Mouse (Mus musculus) neural tube, embryonic 14.5 days (tissue): ENCODE data around the gene Krt17. TPM values are rescaled to one million over a fixed set of nuclear protein-coding genes. Genes with fewer than 3 reads are reported as not detected.
A peak's percentile ranks its signal among the peaks of the same experiment; 100 is the strongest.
"Not testable (repeated sequence)": the region's sequence is repeated elsewhere in the genome, so short reads cannot be mapped to it uniquely, and the experiment has no call there.

ENCODE experiments used
- ATAC-seq: fragments of 200-750 bp; cut with Nextera tagmentation; 2 replicates; pipeline ENCODE4 v1.8.0; 2017; ENCODE audit warnings: low read depth, mild to moderate bottlenecking, moderate TSS enrichment, moderate library complexity
- H3K27ac ChIP-seq: fragments of 300-500 bp; sonication (generic); 2 replicates; pipeline ENCODE4 v1.5.1; 2014; ENCODE audit warnings: low read depth, mild to moderate bottlenecking, control low read depth, low read length, moderate library complexity, mixed read lengths
- H3K27me3 ChIP-seq: fragments of 300-500 bp; sonication (generic); 2 replicates; pipeline ENCODE4 v1.6.1; 2014; ENCODE audit warnings: low read length; ENCODE audit not compliant: control insufficient read depth, insufficient read depth
- H3K36me3 ChIP-seq: fragments of 300-500 bp; sonication (generic); 2 replicates; pipeline ENCODE4 v1.6.1; 2014; ENCODE audit warnings: low read length, mixed read lengths; ENCODE audit not compliant: control insufficient read depth, insufficient read depth
- H3K4me1 ChIP-seq: fragments of 300-500 bp; sonication (generic); 2 replicates; pipeline ENCODE4 v1.6.1; 2014; ENCODE audit warnings: low read length; ENCODE audit not compliant: control insufficient read depth, insufficient read depth
- H3K4me2 ChIP-seq: fragments of 300-500 bp; sonication (generic); 2 replicates; pipeline ENCODE4 v1.6.1; 2014; ENCODE audit warnings: mild to moderate bottlenecking, low read depth, low read length, control low read depth
- H3K4me3 ChIP-seq: fragments of 300-500 bp; sonication (generic); 2 replicates; pipeline ENCODE4 v1.5.1; 2014; ENCODE audit warnings: low read depth, low read length, control low read depth, mixed read lengths
- H3K9ac ChIP-seq: fragments of 300-500 bp; sonication (generic); replicated peaks from 2 replicates; pipeline ENCODE4 v1.6.1; 2014; ENCODE audit warnings: low read depth, mild to moderate bottlenecking, control low read depth, low read length, mixed read lengths
- H3K9me3 ChIP-seq: fragments of 300-500 bp; sonication (generic); 2 replicates; pipeline ENCODE4 v1.6.1; 2016; ENCODE audit warnings: low read length; ENCODE audit not compliant: control insufficient read depth
- WGBS: fragments of 180-500 bp; shearing (Covaris S2); extraction: QIAGEN DNeasy Blood & Tissue Kit; methylation state at CpG from one replicate; pipeline ENCODE4 v1.1.7; 2014; 5-methylcytosine and 5-hydroxymethylcytosine counted together
- polyA plus RNA-seq: library from polyadenylated mRNA; unstranded; fragments of >200 nt; fragmentation: Nextera tagmentation; extraction: Ambion mirVana; gene quantifications from 2 replicates; pipeline ENCODE4 v1.2.1, GENCODE M21; 2014

Krt17 gene
- 0.22 TPM in 1 of 2 replicates, not detected in the other for polyA plus RNA-seq

- ATAC-seq = no peak
- no peaks in the 10 kb centered on the region for H3K9me3 ChIP-seq
- no peak within 1 kb of the TSS for H3K4me3 ChIP-seq
- H3K27ac ChIP-seq = no peak within 1 kb of the TSS
- no peaks in the 10 kb centered on the region for H3K4me1 ChIP-seq
- no peaks in the 10 kb centered on the region for H3K36me3 ChIP-seq
- H3K4me2 ChIP-seq = no peak within 1 kb of the TSS
- 75% methylated on average over 21 of the region's 21 CpGs for WGBS
- H3K27me3 ChIP-seq = no peaks in the 10 kb centered on the region
- H3K9ac ChIP-seq = no peak within 1 kb of the TSS
These were observed at the start of gene Krt17 for GRCm38 (mm10) chr11:100260514-100261234. Gene Krt17 (minus strand): TSS chr11:100261029.

GRCm38 (mm10) chr11:100308672-100309071 is 47.8 kb upstream of the Krt17 start:
- H3K36me3 ChIP-seq, H3K27me3 ChIP-seq, H3K4me2 ChIP-seq, H3K4me1 ChIP-seq, H3K4me3 ChIP-seq, H3K9me3 ChIP-seq, ATAC-seq, H3K9ac ChIP-seq, H3K27ac ChIP-seq: not testable (repeated sequence)
- 91% methylated on average over 6 of the region's 6 CpGs for WGBS

- Histone ChIP-seq H3K9me3 (no peaks in the 10 kb centered on the region), H3K4me2 (no peak overlapping the region), H3K27me3 (no peaks in the 10 kb centered on the region), H3K27ac (no peak overlapping the region), H3K9ac (no peak overlapping the region), H3K4me3 (no peak overlapping the region), H3K36me3 (no peaks in the 10 kb centered on the region), H3K4me1 (peaks cover 5% of the 10 kb centered on the region; the same call in 1 of the 2 replicates)
- ATAC-seq = no peak
- 93% methylated on average over 5 of the region's 5 CpGs for WGBS
These were observed 47.1 kb upstream of the Krt17 start for GRCm38 (mm10) chr11:100307900-100308299.

GRCm38 (mm10) chr11:100301292-100301691 is 40.5 kb upstream of the Krt17 start:
- ATAC-seq = no peak
- Histone ChIP-seq H3K27ac (no peak overlapping the region), H3K4me1 (no peaks in the 10 kb centered on the region), H3K4me3 (no peak overlapping the region), H3K9ac (no peak overlapping the region), H3K9me3 (no peaks in the 10 kb centered on the region), H3K27me3 (no peaks in the 10 kb centered on the region), H3K4me2 (no peak overlapping the region), H3K36me3 (no peaks in the 10 kb centered on the region)
- 95% methylated on average over 5 of the region's 5 CpGs for WGBS

- Histone ChIP-seq H3K4me1 (no peaks in the 10 kb centered on the region), H3K36me3 (no peaks in the 10 kb centered on the region), H3K9ac (no peak overlapping the region), H3K4me3 (no peak overlapping the region), H3K27me3 (no peaks in the 10 kb centered on the region), H3K9me3 (no peaks in the 10 kb centered on the region), H3K4me2 (no peak overlapping the region), H3K27ac (no peak overlapping the region)
- ATAC-seq = no peak
- 5% methylated on average over 5 of the region's 5 CpGs for WGBS
These were observed 39.5 kb upstream of the Krt17 start for GRCm38 (mm10) chr11:100300293-100300692.

- H3K9me3 ChIP-seq = no peaks in the 10 kb centered on the region
- ATAC-seq = no peak
- H3K4me3 ChIP-seq = no peak overlapping the region
- H3K27me3 ChIP-seq = no peaks in the 10 kb centered on the region
- WGBS = 19% methylated on average over 18 of the region's 18 CpGs
- H3K9ac ChIP-seq = no peak overlapping the region
- peak overlapping the region; percentile 15; the same call in 1 of the 2 replicates for H3K4me2 ChIP-seq
- no peaks in the 10 kb centered on the region for H3K4me1 ChIP-seq
- no peaks in the 10 kb centered on the region for H3K36me3 ChIP-seq
- H3K27ac ChIP-seq = no peak overlapping the region
These were observed 37.6 kb upstream of the Krt17 start for GRCm38 (mm10) chr11:100298274-100299036.

GRCm38 (mm10) chr11:100297801-100298200 is 37.0 kb upstream of the Krt17 start:
- WGBS = 37% methylated on average over 5 of the region's 5 CpGs
- Histone ChIP-seq H3K36me3 (no peaks in the 10 kb centered on the region), H3K9me3 (no peaks in the 10 kb centered on the region), H3K9ac (no peak overlapping the region), H3K4me2 (peak overlapping the region; percentile 15; the same call in 1 of the 2 replicates), H3K4me3 (no peak overlapping the region), H3K4me1 (no peaks in the 10 kb centered on the region), H3K27me3 (no peaks in the 10 kb centered on the region), H3K27ac (no peak overlapping the region)
- ATAC-seq = no peak

- no peaks in the 10 kb centered on the region for H3K27me3 ChIP-seq
- H3K4me1 ChIP-seq = no peaks in the 10 kb centered on the region
- no peak overlapping the region for H3K4me2 ChIP-seq
- 8% methylated on average over 10 of the region's 10 CpGs for WGBS
- no peak overlapping the region for H3K4me3 ChIP-seq
- no peaks in the 10 kb centered on the region for H3K9me3 ChIP-seq
- H3K36me3 ChIP-seq = no peaks in the 10 kb centered on the region
- peak; percentile 35; the same call in 1 of the 2 replicates for ATAC-seq
- no peak overlapping the region for H3K9ac ChIP-seq
- no peak overlapping the region for H3K27ac ChIP-seq
These were observed 34.5 kb upstream of the Krt17 start for GRCm38 (mm10) chr11:100295308-100295707.

GRCm38 (mm10) chr11:100292884-100293283 is 32.1 kb upstream of the Krt17 start:
- no peaks in the 10 kb centered on the region for H3K9me3 ChIP-seq
- no peak overlapping the region for H3K4me3 ChIP-seq
- H3K4me2 ChIP-seq = no peak overlapping the region
- ATAC-seq = no peak
- no peak overlapping the region for H3K27ac ChIP-seq
- WGBS = 44% methylated on average over 6 of the region's 6 CpGs
- H3K27me3 ChIP-seq = no peaks in the 10 kb centered on the region
- H3K9ac ChIP-seq = no peak overlapping the region
- H3K4me1 ChIP-seq = no peaks in the 10 kb centered on the region
- H3K36me3 ChIP-seq = no peaks in the 10 kb centered on the region
